Mouse (Mus musculus) E14TG2a.4 (cell line): ENCODE results near the gene Abi1.

Experiments used
- CTCF ChIP-seq: conservative IDR thresholded peaks from 2 replicates; pipeline ENCODE4 v1.5.1; 2014; ENCODE audit warnings: low read length
- NANOG ChIP-seq: IDR thresholded peaks from 2 replicates; pipeline ENCODE4 v1.6.1; 2014; ENCODE audit warnings: borderline replicate concordance, low read length, mixed read lengths
- POU5F1 ChIP-seq: IDR thresholded peaks from 2 replicates; pipeline ENCODE4 v1.6.1; 2014; ENCODE audit warnings: low read length, borderline replicate concordance

- TF ChIP-seq CTCF (no peak), NANOG (no peak), POU5F1 (no peak)
Measured at GRCm38 (mm10) chr2:22998015-22998414, 42.0 kb downstream of the Abi1 start.
